Mouse (Mus musculus) hindbrain, embryonic 11.5 days (tissue): Measurements from ENCODE around the gene Abca7. TPM values are rescaled to one million over a fixed set of nuclear protein-coding genes. Genes with fewer than 3 reads are reported as not detected.

Experiments used
- ATAC-seq: fragments of 200-750 bp; cut with Nextera tagmentation; 2 replicates; pipeline ENCODE4 v1.8.0; 2017; ENCODE audit warnings: mild to moderate bottlenecking, moderate TSS enrichment, moderate library complexity; ENCODE audit not compliant: low FRiP score
- DNase-seq: peaks from one replicate; pipeline ENCODE4 v3.0.0-alpha.2; 2015; ENCODE audit warnings: low spot score
- H3K27ac ChIP-seq: fragments of 300-500 bp; sonication (generic); 2 replicates; pipeline ENCODE4 v1.5.1; 2014; ENCODE audit warnings: mild to moderate bottlenecking, low read depth, low read length
- H3K27me3 ChIP-seq: fragments of 300-500 bp; sonication (generic); 2 replicates; pipeline ENCODE4 v1.6.1; 2014; ENCODE audit warnings: mild to moderate bottlenecking, low read length, moderate library complexity, mixed read lengths; ENCODE audit not compliant: control insufficient read depth, insufficient read depth
- H3K36me3 ChIP-seq: fragments of 300-500 bp; sonication (generic); 2 replicates; pipeline ENCODE4 v1.6.1; 2014; ENCODE audit warnings: mild to moderate bottlenecking, low read length, moderate library complexity, mixed read lengths; ENCODE audit not compliant: control insufficient read depth, insufficient read depth
- H3K4me1 ChIP-seq: fragments of 300-500 bp; sonication (generic); replicated peaks from 2 replicates; pipeline ENCODE4 v1.6.1; 2014; ENCODE audit warnings: low read length, mixed read lengths; ENCODE audit not compliant: control insufficient read depth, insufficient read depth
- H3K4me2 ChIP-seq: fragments of 300-500 bp; sonication (generic); replicated peaks from 2 replicates; pipeline ENCODE4 v1.6.1; 2014; ENCODE audit warnings: mild to moderate bottlenecking, low read depth, low read length
- H3K4me3 ChIP-seq: fragments of 300-500 bp; sonication (generic); 2 replicates; pipeline ENCODE4 v1.5.1; 2014; ENCODE audit warnings: low read depth, low read length
- H3K9ac ChIP-seq: fragments of 300-500 bp; sonication (generic); 2 replicates; pipeline ENCODE4 v1.6.1; 2014; ENCODE audit warnings: low read depth, low read length
- H3K9me3 ChIP-seq: fragments of 300-500 bp; sonication (generic); 2 replicates; pipeline ENCODE4 v1.6.1; 2016; ENCODE audit warnings: low read length; ENCODE audit not compliant: control insufficient read depth
- WGBS: fragments of 180-500 bp; shearing (Covaris S2); extraction: QIAGEN DNeasy Blood & Tissue Kit; methylation state at CpG from one replicate; pipeline ENCODE4 v1.1.7; 2014; 5-methylcytosine and 5-hydroxymethylcytosine counted together
- polyA plus RNA-seq: library from polyadenylated mRNA; unstranded; fragments of >200 nt; fragmentation: Nextera tagmentation; extraction: Ambion mirVana; gene quantifications from 2 replicates; pipeline ENCODE4 v1.2.1, GENCODE M21; 2014

The Abca7 gene
- polyA plus RNA-seq, 1 experiment from 2014 or later = 2.6 TPM

DNA sequence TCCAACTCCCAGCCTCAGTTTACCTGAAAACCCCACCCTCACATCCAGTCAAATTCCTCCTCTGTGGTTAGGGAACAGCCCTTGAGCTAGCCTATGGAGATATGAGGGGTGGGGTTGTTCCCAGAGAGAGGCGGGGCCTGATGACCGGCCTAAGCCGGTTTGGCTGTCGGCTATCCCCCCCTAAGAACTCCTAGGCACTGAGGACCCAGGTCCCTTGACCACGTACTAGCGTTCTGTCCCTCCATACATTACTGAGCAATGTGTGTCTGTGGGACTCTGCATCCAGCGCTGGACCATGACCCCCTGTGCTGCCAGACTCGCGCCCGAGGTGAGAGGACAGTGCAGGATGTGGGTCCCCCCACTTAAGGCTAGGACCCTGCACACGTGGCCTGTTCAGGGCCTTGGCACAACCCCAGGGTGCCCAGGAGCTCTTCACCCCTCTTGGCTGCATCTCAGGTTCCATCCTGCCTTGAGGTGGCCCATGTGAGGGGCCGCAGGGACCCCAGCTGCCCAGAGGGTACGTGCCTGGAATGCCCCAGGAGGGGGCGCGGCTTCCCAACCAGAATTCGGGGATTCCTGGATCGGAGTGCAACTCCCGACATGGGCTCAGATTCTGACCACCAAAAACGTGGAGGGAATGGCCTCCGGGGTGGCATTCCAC lies 23.3 kb downstream of the Abca7 start:
- DNase-seq = peak; percentile 51
- WGBS = 5% methylated on average over 20 of the region's 20 CpGs
- H3K4me2 ChIP-seq = peak overlapping the region; percentile 33
- peak overlapping the region; percentile 52; the same call in 1 of the 2 replicates for H3K9ac ChIP-seq
- H3K9me3 ChIP-seq = no peaks in the 10 kb centered on the region
- H3K27ac ChIP-seq = no peak overlapping the region
- H3K4me3 ChIP-seq = peak overlapping the region; percentile 19
- peaks cover 10% of the 10 kb centered on the region; the same call in 1 of the 2 replicates for H3K4me1 ChIP-seq
- H3K36me3 ChIP-seq = no peaks in the 10 kb centered on the region
- ATAC-seq = peak; percentile 47; the same call in 1 of the 2 replicates
- H3K27me3 ChIP-seq = peaks cover 23% of the 10 kb centered on the region

DNA sequence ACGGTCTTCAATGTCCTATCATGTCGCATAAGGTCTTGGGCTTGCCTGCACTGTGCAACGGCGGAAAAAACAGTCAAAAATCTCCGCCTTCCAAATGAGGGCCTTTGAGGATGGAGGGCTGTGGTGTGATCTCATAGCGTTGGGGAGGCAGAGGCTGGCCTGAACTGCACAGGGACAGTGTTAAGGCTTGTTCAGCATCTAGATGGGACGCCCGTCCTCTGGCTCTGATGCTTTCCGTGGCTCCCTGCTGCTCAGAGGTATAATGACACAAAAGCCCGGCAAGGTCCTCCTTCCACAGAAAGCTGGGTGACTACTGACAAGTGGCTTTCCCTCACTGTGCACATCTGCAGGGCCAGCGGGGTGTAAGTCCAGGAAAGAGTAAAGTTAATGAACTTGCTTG lies 23.9 kb downstream of the Abca7 start:
- Histone ChIP-seq H3K9me3 (no peaks in the 10 kb centered on the region), H3K4me2 (peak overlapping the region; percentile 33; the same call in 1 of the 2 replicates), H3K27me3 (peaks cover 17% of the 10 kb centered on the region), H3K27ac (no peak overlapping the region), H3K4me3 (no peak overlapping the region), H3K4me1 (peaks cover 10% of the 10 kb centered on the region; the same call in 1 of the 2 replicates), H3K36me3 (no peaks in the 10 kb centered on the region), H3K9ac (no peak overlapping the region)
- 24% methylated on average over 11 of the region's 11 CpGs for WGBS
- DNase-seq (no peak), ATAC-seq (no peak)

DNA sequence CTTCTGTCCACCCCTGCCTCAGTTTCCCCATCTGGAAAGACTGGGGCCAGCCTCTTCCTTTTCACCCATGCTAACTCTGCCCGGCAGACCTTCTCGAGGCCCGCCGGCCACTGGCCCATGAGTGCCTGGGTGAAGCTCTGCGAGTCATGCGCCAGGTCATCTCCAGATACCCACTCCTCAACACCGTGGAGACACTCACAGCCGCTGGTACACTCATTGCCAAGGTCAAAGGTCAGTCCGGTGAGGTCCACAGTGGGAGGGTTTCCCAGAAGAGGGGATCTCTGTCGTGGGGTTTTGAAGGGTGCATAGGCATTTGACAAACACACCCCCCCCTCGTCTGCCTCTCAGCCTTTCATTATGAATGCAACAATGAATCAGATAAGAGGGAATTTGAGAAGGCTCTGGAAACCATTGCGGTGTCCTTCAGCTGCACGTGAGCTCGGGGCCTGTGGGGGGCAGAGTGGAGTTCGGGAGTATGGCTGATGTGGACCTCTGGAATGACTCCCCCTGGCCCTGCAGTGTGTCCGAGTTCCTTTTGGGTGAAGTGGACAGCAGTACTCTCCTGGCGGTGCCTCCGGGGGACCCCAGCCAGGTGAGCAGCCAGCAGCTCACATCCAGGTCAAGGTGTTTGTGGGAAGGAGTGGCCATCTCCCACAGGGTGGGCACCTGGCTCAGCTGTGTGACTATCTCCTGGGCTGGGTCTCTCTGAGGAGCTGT lies 24.5 kb downstream of the Abca7 start:
- Histone ChIP-seq H3K9ac (no peak overlapping the region), H3K4me2 (no peak overlapping the region), H3K4me1 (peaks cover 10% of the 10 kb centered on the region; the same call in 1 of the 2 replicates), H3K27ac (no peak overlapping the region), H3K4me3 (no peak overlapping the region), H3K36me3 (no peaks in the 10 kb centered on the region), H3K9me3 (no peaks in the 10 kb centered on the region), H3K27me3 (peaks cover 12% of the 10 kb centered on the region)
- DNase-seq (no peak), ATAC-seq (no peak)
- WGBS = 86% methylated on average over 18 of the region's 18 CpGs

GRCm38 (mm10) chr10:80021320-80021641 lies 25.0 kb downstream of the Abca7 start:
- no peak overlapping the region for H3K9ac ChIP-seq
- no peaks in the 10 kb centered on the region for H3K36me3 ChIP-seq
- DNase-seq (no peak), ATAC-seq (no peak)
- H3K4me2 ChIP-seq = no peak overlapping the region
- no peak overlapping the region for H3K27ac ChIP-seq
- 94% methylated on average over 13 of the region's 13 CpGs for WGBS
- H3K4me3 ChIP-seq = no peak overlapping the region
- H3K4me1 ChIP-seq = peaks cover 10% of the 10 kb centered on the region; the same call in 1 of the 2 replicates
- H3K27me3 ChIP-seq = peaks cover 10% of the 10 kb centered on the region
- H3K9me3 ChIP-seq = no peaks in the 10 kb centered on the region

DNA sequence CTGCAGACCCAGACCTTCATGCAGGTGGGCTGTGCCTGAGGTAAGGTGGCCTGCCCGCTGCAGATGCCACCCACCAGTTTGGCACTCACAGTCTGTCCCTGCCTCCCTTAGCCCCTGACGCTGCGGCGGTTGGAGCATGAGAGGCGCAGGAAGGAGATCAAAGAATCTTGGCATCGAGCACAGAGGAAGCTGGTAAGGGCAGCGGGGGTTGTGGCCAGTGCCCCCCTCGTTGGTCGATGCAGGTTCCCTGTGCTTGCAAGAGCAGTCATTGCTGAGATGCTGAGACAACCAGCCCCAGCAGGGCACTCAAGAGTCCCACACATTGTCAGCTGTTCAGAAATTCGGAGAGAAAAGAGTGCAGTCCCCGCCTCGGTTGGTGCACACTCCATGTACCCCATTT lies 25.9 kb downstream of the Abca7 start:
- Histone ChIP-seq H3K27me3 (peaks cover 10% of the 10 kb centered on the region), H3K4me2 (no peak overlapping the region), H3K36me3 (no peaks in the 10 kb centered on the region), H3K4me3 (no peak overlapping the region), H3K27ac (no peak overlapping the region), H3K9me3 (no peaks in the 10 kb centered on the region), H3K4me1 (peaks cover 10% of the 10 kb centered on the region; the same call in 1 of the 2 replicates), H3K9ac (no peak overlapping the region)
- 92% methylated on average over 12 of the region's 12 CpGs for WGBS
- no peak for ATAC-seq
- DNase-seq = no peak

- DNase-seq (no peak), ATAC-seq (no peak)
- Histone ChIP-seq H3K4me3 (no peak overlapping the region), H3K4me1 (peaks cover 10% of the 10 kb centered on the region; the same call in 1 of the 2 replicates), H3K9me3 (no peaks in the 10 kb centered on the region), H3K27ac (no peak overlapping the region), H3K4me2 (no peak overlapping the region), H3K27me3 (peaks cover 10% of the 10 kb centered on the region), H3K36me3 (no peaks in the 10 kb centered on the region), H3K9ac (no peak overlapping the region)
- WGBS = 92% methylated on average over 8 of the region's 8 CpGs
These were observed 26.5 kb downstream of the Abca7 start for GRCm38 (mm10) chr10:80022806-80023205.

- Histone ChIP-seq H3K9ac (no peak overlapping the region), H3K4me1 (peaks cover 10% of the 10 kb centered on the region; the same call in 1 of the 2 replicates), H3K4me2 (no peak overlapping the region), H3K36me3 (no peaks in the 10 kb centered on the region), H3K27ac (no peak overlapping the region), H3K9me3 (no peaks in the 10 kb centered on the region), H3K27me3 (peaks cover 9% of the 10 kb centered on the region), H3K4me3 (no peak overlapping the region)
- ATAC-seq = no peak
- DNase-seq = no peak
- 89% methylated on average over 5 of the region's 5 CpGs for WGBS
These were observed 27.5 kb downstream of the Abca7 start for GRCm38 (mm10) chr10:80023758-80024157.

DNA sequence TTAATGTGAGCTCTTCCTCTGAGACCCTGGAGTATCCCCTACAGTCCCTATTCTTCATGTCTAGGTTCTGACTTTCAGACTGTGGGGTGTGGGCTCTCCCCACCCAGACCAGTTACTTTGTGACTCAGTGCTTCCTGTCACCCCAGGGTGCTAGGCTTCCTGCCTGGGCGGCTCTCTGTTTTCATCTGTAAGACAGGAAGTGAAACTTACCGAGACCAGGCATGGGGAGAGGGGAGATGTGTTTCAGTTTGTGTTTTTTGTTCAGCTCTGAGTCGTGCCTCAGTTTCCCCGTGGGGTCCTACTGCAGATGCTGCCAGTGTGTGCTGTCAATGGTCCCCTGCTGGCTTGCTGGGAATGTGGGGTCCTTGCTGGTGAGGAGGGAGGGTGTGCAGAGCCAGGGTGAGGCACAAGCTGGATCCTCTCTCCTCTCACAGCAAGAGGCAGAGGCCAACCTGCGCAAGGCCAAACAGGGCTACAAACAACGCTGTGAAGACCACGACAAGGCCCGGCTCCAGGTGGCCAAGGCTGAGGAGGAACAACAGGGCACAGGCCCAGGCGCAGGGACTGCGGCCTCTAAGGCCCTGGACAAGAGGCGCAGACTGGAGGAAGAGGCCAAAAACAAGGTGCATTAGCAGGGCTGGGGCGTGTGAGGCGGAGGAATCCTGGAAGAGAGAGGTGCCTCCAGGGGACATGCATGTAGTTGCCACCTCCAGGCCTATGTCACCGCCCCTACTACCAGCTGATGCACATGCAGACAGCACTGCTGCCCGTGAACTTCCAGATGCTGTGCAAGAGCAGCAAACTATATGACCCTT lies 28.1 kb downstream of the Abca7 start:
- no peak overlapping the region for H3K27ac ChIP-seq

More for the DNA sequence above, 28.1 kb downstream of the Abca7 start:
- WGBS = 76% methylated on average over 15 of the region's 15 CpGs
- no peak overlapping the region for H3K4me2 ChIP-seq
- no peaks in the 10 kb centered on the region for H3K9me3 ChIP-seq
- H3K36me3 ChIP-seq = no peaks in the 10 kb centered on the region
- ATAC-seq = no peak
- no peak overlapping the region for H3K9ac ChIP-seq
- DNase-seq = no peak
- peaks cover 4% of the 10 kb centered on the region; the same call in 1 of the 2 replicates for H3K4me1 ChIP-seq
- H3K4me3 ChIP-seq = no peak overlapping the region
- H3K27me3 ChIP-seq = peaks cover 2% of the 10 kb centered on the region
